In the genomic region with DNA sequence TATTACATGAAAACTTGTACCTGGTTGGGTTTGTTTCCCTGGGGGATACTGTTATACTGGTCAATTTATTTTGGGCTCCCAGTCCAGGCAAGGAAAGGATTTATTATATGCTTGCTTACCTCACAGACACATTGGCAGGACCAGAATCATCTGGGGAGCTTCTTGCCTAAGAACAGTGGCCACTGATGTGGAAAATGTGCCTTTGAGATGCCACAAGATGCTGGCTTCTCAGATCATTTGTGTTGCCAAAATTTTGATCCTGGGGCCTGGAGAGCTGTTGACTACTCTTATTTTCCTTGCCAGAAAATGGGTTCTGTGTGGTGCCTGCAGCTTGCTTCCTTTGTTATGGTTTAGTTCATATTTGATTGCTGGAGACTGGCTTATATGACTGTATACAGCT, we compare ENCODE assay signal across 27 mouse cellular contexts. TPM values are rescaled to one million over a fixed set of nuclear protein-coding genes. Genes with fewer than 3 reads are reported as not detected.
DNase-seq lines count a peak whose midpoint lies in the region; ATAC-seq and TF ChIP-seq lines count a peak whose summit lies in the region.
"Had no signal": no experiment of that assay in that cellular context is flagged by ENCODE, and none has a peak within 500 bp of the region (broad histone marks: within the 10 kb centered on the region; RNA-seq: fewer than 3 reads in every experiment).

No protein-coding gene starts in this region.

- no peaks in the 10 kb centered on the region for H3K36me3 ChIP-seq in hindbrain, postnatal 0 days (ENCODE audit: insufficient read depth, low read length)
- no peaks in the 10 kb centered on the region for H3K36me3 ChIP-seq in hindbrain, embryonic 11.5 days (ENCODE audit: control insufficient read depth, insufficient read depth, low read length)
- no peaks in the 10 kb centered on the region for H3K36me3 ChIP-seq in midbrain, postnatal 0 days (ENCODE audit: insufficient read depth, low read length)
- H3K36me3 ChIP-seq in midbrain, embryonic 10.5 days = no peaks in the 10 kb centered on the region
- H3K36me3 ChIP-seq: embryonic facial prominence, embryonic 13.5 days; embryonic facial prominence, embryonic 15.5 days; forebrain, embryonic 10.5 days; forebrain, embryonic 12.5 days; G1E had no signal

- no peak for TF ChIP-seq CTCF in hindbrain, postnatal 0 days (IDR thresholded peaks at IDR 0.05; ENCODE audit: low read depth)
- no peak for TF ChIP-seq CTCF in midbrain, postnatal 0 days (IDR thresholded peaks at IDR 0.05)

- no peaks in the 10 kb centered on the region for H3K9me3 ChIP-seq in hindbrain, postnatal 0 days (ENCODE audit: low read length)
- H3K9me3 ChIP-seq in hindbrain, embryonic 11.5 days (ENCODE audit: control insufficient read depth, low read length) = no peaks in the 10 kb centered on the region
- H3K9me3 ChIP-seq in midbrain, postnatal 0 days (ENCODE audit: low read length) = no peaks in the 10 kb centered on the region
- H3K9me3 ChIP-seq in midbrain, embryonic 10.5 days (replicated peaks) = no peaks in the 10 kb centered on the region
- H3K9me3 ChIP-seq: embryonic facial prominence, embryonic 13.5 days; embryonic facial prominence, embryonic 15.5 days; forebrain, embryonic 10.5 days; forebrain, embryonic 12.5 days; G1E had no signal

- no peak overlapping the region for H3K4me2 ChIP-seq in hindbrain, postnatal 0 days (ENCODE audit: low read depth, low read length)
- no peak overlapping the region for H3K4me2 ChIP-seq in hindbrain, embryonic 11.5 days (replicated peaks; ENCODE audit: low read depth, low read length)
- H3K4me2 ChIP-seq in midbrain, postnatal 0 days (ENCODE audit: low read depth, low read length, poor library complexity, severe bottlenecking) = no peak overlapping the region
- H3K4me2 ChIP-seq: embryonic facial prominence, embryonic 13.5 days; embryonic facial prominence, embryonic 15.5 days; forebrain, embryonic 12.5 days had no signal

- ATAC-seq in hindbrain, postnatal 0 days = no peak
- no peak for ATAC-seq in hindbrain, embryonic 11.5 days (ENCODE audit: low FRiP score)
- no peak for ATAC-seq in midbrain, postnatal 0 days (ENCODE audit: low FRiP score)
- ATAC-seq: activated CD4-positive, CD25-positive, alpha-beta regulatory T cell, adult 4 months; CD4-positive, CD25-positive, alpha-beta regulatory T cell, adult 4 months; forebrain, embryonic 14.5 days; forebrain, embryonic 16.5 days; Patski had no signal

- H3K4me1 ChIP-seq in hindbrain, postnatal 0 days (ENCODE audit: insufficient read depth, low read length) = no peaks in the 10 kb centered on the region
- no peaks in the 10 kb centered on the region for H3K4me1 ChIP-seq in hindbrain, embryonic 11.5 days (replicated peaks; ENCODE audit: control insufficient read depth, insufficient read depth, low read length)
- H3K4me1 ChIP-seq in midbrain, postnatal 0 days (ENCODE audit: insufficient read depth, low read length) = no peaks in the 10 kb centered on the region
- no peaks in the 10 kb centered on the region for H3K4me1 ChIP-seq in midbrain, embryonic 10.5 days
- H3K4me1 ChIP-seq: embryonic facial prominence, embryonic 13.5 days; embryonic facial prominence, embryonic 15.5 days; forebrain, embryonic 10.5 days; forebrain, embryonic 12.5 days had no signal

- H3K27ac ChIP-seq in hindbrain, postnatal 0 days = no peak overlapping the region
- no peak overlapping the region for H3K27ac ChIP-seq in hindbrain, embryonic 11.5 days (ENCODE audit: low read depth, low read length)
- H3K27ac ChIP-seq in midbrain, postnatal 0 days (ENCODE audit: low read depth, low read length) = no peak overlapping the region
- no peak overlapping the region for H3K27ac ChIP-seq in midbrain, embryonic 10.5 days (replicated peaks)
- H3K27ac ChIP-seq: embryonic facial prominence, embryonic 13.5 days; embryonic facial prominence, embryonic 15.5 days; forebrain, embryonic 10.5 days; forebrain, embryonic 12.5 days had no signal

- no peak overlapping the region for H3K9ac ChIP-seq in hindbrain, postnatal 0 days (replicated peaks; ENCODE audit: low read length)
- H3K9ac ChIP-seq in hindbrain, embryonic 11.5 days (ENCODE audit: low read depth, low read length) = no peak overlapping the region
- H3K9ac ChIP-seq in midbrain, postnatal 0 days (replicated peaks; ENCODE audit: low read length, poor library complexity, severe bottlenecking) = no peak overlapping the region
- H3K9ac ChIP-seq: embryonic facial prominence, embryonic 13.5 days; embryonic facial prominence, embryonic 15.5 days; forebrain, embryonic 12.5 days had no signal

- no peaks in the 10 kb centered on the region for H3K27me3 ChIP-seq in hindbrain, postnatal 0 days (ENCODE audit: insufficient read depth, low read length)
- no peaks in the 10 kb centered on the region for H3K27me3 ChIP-seq in hindbrain, embryonic 11.5 days (ENCODE audit: control insufficient read depth, insufficient read depth, low read length)
- H3K27me3 ChIP-seq in midbrain, postnatal 0 days (ENCODE audit: insufficient read depth, low read length) = no peaks in the 10 kb centered on the region
- H3K27me3 ChIP-seq in midbrain, embryonic 10.5 days (ENCODE audit: low read depth, poor library complexity, severe bottlenecking) = no peaks in the 10 kb centered on the region
- H3K27me3 ChIP-seq: CH12.LX; embryonic facial prominence, embryonic 13.5 days; embryonic facial prominence, embryonic 15.5 days; forebrain, embryonic 12.5 days; Patski had no signal

- H3K4me3 ChIP-seq in hindbrain, postnatal 0 days (ENCODE audit: low read length) = no peak overlapping the region
- H3K4me3 ChIP-seq in hindbrain, embryonic 11.5 days (ENCODE audit: low read depth, low read length) = no peak overlapping the region
- no peak overlapping the region for H3K4me3 ChIP-seq in midbrain, postnatal 0 days (ENCODE audit: low read depth, low read length)
- H3K4me3 ChIP-seq in midbrain, embryonic 10.5 days = no peak overlapping the region
- H3K4me3 ChIP-seq: embryonic facial prominence, embryonic 13.5 days; embryonic facial prominence, embryonic 15.5 days; erythroblast, embryonic 14.5 days; forebrain, embryonic 10.5 days; forebrain, embryonic 12.5 days had no signal

- peak; percentile 67 to 76 for DNase-seq in cerebellum, postnatal 10 days
- DNase-seq in cerebellum, adult 9-11 months = no peak
- peak; percentile 28 for DNase-seq in hindbrain, postnatal 0 days (ENCODE audit: low spot score)
- no peak for DNase-seq in hindbrain, embryonic 11.5 days (ENCODE audit: low spot score)
- peak; percentile 38 for DNase-seq in midbrain, postnatal 0 days (ENCODE audit: low spot score)
- DNase-seq in midbrain, embryonic 10.5 days (ENCODE audit: low spot score) = no peak
- DNase-seq: adrenal gland, adult 8-10 months; adrenal gland, postnatal 14 days; adrenal gland, postnatal 36 days; B cell, adult 2 months; cerebellum, adult 11 months; cerebellum, adult 18-20 months; cerebellum, adult 8-10 months; cerebellum, postnatal 36 days; embryo, embryonic 11 days had no signal

RNA-seq across cellular contexts. Expression of gene Ptgs1, which starts 26.7 kb away (rescaled TPM):
- total RNA-seq in hindbrain, postnatal 0 days (2014; rRNA removed) = 6.8 and 8.0 TPM in 2 replicates
- polyA plus RNA-seq in hindbrain, postnatal 0 days (2015; fragmentation: Nextera tagmentation; extraction: Ambion mirVana) = 7.5 and 7.9 TPM in 2 replicates
- 4.2 and 5.6 TPM in 2 replicates for polyA plus RNA-seq in hindbrain, embryonic 11.5 days (2014; fragmentation: Nextera tagmentation; extraction: Ambion mirVana)
- total RNA-seq in midbrain, postnatal 0 days (2014; rRNA removed) = 10.5 and 11.4 TPM in 2 replicates
- polyA plus RNA-seq in midbrain, postnatal 0 days (2015; fragmentation: Nextera tagmentation; extraction: Ambion mirVana) = 6.6 and 8.0 TPM in 2 replicates
- polyA plus RNA-seq in midbrain, embryonic 10.5 days (2016; fragmentation: Nextera tagmentation; extraction: Ambion mirVana) = 3.6 and 4.7 TPM in 2 replicates

Comparison
In these comparisons a context has a peak if more than half of its experiments do, and no peak if none do; other contexts are left out.
1. DNase-seq: peak in cerebellum, postnatal 10 days (2 of 2), hindbrain, postnatal 0 days (single experiment) and midbrain, postnatal 0 days (single experiment); none in cerebellum, adult 9-11 months (single experiment), hindbrain, embryonic 11.5 days (single experiment) and midbrain, embryonic 10.5 days (single experiment).